Mouse (Mus musculus) kidney, adult 2 months (tissue): ENCODE measurements around the gene Vwf.

Source experiments
- CTCF ChIP-seq: fragments of 200-500 bp; conservative IDR thresholded peaks from 2 replicates; pipeline ENCODE4 v1.5.1; 2011; ENCODE audit warnings: low read depth, mild to moderate bottlenecking, control low read depth, low read length, moderate library complexity, mixed read lengths; ENCODE audit not compliant: insufficient read depth, insufficient read length
- POLR2A ChIP-seq: fragments of 200-500 bp; IDR thresholded peaks from one replicate; pipeline ENCODE4 v1.6.1; 2011; ENCODE audit warnings: low read depth, low read length, control low read depth

DNA sequence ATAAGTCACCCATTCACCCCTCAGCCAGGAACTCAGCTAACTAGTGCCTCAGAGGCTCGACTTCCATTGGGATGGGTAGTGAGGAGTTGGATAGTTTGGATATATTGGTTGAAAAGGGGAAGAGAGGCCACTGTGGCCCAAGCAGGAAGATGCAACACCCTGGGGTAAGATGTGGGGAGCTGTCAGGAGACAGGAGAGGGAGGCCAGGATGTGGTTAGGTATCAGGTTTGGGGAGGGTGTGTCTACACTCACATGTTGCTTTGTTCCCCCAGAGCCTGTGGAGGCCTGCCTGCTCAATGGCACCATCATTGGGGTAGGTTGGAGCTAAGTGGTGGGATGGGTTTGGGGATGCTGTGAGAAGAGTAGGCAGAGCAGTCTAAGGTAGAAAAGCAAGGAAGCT is 131.9 kb downstream of the Vwf start:
- TF ChIP-seq CTCF (no peak), POLR2A (no peak)
